Mouse (Mus musculus) lung, adult 2 months (tissue): ENCODE results near the gene Bcas3.

Experiments
- CTCF ChIP-seq: fragments of 200-500 bp; IDR thresholded peaks from 2 replicates; pipeline ENCODE4 v1.5.1; 2011; ENCODE audit warnings: mild to moderate bottlenecking, low read length, control low read depth; ENCODE audit not compliant: insufficient read depth
- POLR2A ChIP-seq: fragments of 200-500 bp; IDR thresholded peaks from 2 replicates; pipeline ENCODE4 v1.6.1; 2011; ENCODE audit warnings: low read depth, mild to moderate bottlenecking, control low read depth, low read length, borderline replicate concordance; ENCODE audit errors: extremely low read depth

DNA sequence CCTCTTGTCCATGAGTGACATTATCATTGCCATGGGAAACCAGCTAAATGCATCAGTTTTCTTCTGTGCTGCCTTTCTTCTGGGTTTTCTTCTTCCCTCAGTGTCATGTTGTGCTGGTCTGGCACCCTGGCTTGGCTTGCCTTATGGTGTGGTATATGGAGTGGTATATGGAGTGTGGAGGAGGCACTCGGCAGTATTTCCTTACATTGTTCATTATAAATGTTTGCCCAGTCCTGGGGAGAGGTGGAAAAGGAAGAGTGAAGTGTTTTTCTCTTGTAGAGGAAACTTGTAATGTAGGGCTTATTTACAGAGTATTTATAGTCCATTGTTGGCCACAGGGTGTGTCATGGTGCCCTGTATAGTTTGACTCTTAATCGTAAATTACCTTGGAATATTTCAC, 212.1 kb downstream of the Bcas3 start:
- no peak for TF ChIP-seq CTCF
- TF ChIP-seq POLR2A, result no peak
